ENCODE assay signal across 16 mouse cellular contexts in the genomic region with DNA sequence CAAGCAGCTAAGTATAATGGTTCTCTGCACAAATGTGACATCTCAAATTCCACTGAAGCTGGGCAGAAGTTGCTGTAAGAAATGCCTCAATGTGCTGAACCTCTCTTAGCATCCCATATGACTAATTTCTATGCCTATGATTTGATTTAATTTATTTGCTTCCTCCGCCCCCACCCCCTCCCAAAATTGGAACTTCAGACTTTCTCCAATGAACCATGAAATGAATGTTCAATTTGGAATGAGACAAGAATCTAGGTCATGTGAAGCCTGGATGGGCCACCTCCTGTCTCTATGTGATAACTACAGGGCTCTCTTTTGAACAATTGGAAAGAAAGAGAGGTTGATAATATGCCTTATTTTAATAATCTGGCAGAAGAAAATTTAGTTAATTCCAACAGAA. TPM values are rescaled to one million over a fixed set of nuclear protein-coding genes. Genes with fewer than 3 reads are reported as not detected.
"Had no signal": no experiment of that assay in that cellular context is flagged by ENCODE, and none has a peak within 500 bp of the region (broad histone marks: within the 10 kb centered on the region; RNA-seq: fewer than 3 reads in every experiment).

No protein-coding gene starts in this region.

- H3K36me3 ChIP-seq: neural tube, embryonic 12.5 days; neural tube, embryonic 13.5 days; neural tube, embryonic 15.5 days; stomach, embryonic 15.5 days had no signal

- H3K27me3 ChIP-seq: stomach, embryonic 15.5 days had no signal

- H3K4me1 ChIP-seq: neural tube, embryonic 12.5 days; neural tube, embryonic 13.5 days; neural tube, embryonic 15.5 days; stomach, embryonic 15.5 days had no signal

- H3K9ac ChIP-seq: neural tube, embryonic 12.5 days; neural tube, embryonic 13.5 days; neural tube, embryonic 15.5 days; stomach, embryonic 15.5 days had no signal

- H3K4me2 ChIP-seq: neural tube, embryonic 12.5 days; neural tube, embryonic 13.5 days; neural tube, embryonic 15.5 days; stomach, embryonic 15.5 days had no signal

- H3K27ac ChIP-seq: neural tube, embryonic 12.5 days; neural tube, embryonic 13.5 days; neural tube, embryonic 15.5 days; stomach, embryonic 15.5 days; stomach, postnatal 0 days had no signal

- H3K9me3 ChIP-seq: neural tube, embryonic 12.5 days; neural tube, embryonic 13.5 days; neural tube, embryonic 15.5 days; stomach, embryonic 15.5 days had no signal

- DNase-seq: right cerebral cortex, postnatal 14 days; right cerebral cortex, postnatal 25 days; right cerebral cortex, postnatal 4 days; spleen, adult 18-20 months; thymus, adult 18-20 months; thymus, adult 2 months; thymus, postnatal 14 days; thymus, postnatal 25 days; thymus, postnatal 36 days; thymus, postnatal 4 days had no signal

- H3K4me3 ChIP-seq: neural tube, embryonic 12.5 days; neural tube, embryonic 13.5 days; neural tube, embryonic 15.5 days; stomach, embryonic 15.5 days had no signal

RNA-seq across cellular contexts. Expression of gene Ace2, which starts 36.2 kb away (rescaled TPM):
- polyA plus RNA-seq: neural tube, embryonic 12.5 days; neural tube, embryonic 13.5 days; spleen, adult 2 months had no signal
